Mouse (Mus musculus) 3134 (cell line): ENCODE data around the gene Gm10382.
A peak's percentile ranks its signal among the peaks of the same experiment; 100 is the strongest.

Experiments used
- DNase-seq: peaks from one replicate; pipeline ENCODE4 v3.0.0-alpha.2; 2011; ENCODE audit warnings: low spot score; ENCODE audit not compliant: insufficient read length; ENCODE audit errors: extremely low read depth

The Gm10382 gene

GRCm38 (mm10) chr5:125392618-125392976, 3.5 kb downstream of the Gm10382 start:
- DNase-seq = no peak

DNA sequence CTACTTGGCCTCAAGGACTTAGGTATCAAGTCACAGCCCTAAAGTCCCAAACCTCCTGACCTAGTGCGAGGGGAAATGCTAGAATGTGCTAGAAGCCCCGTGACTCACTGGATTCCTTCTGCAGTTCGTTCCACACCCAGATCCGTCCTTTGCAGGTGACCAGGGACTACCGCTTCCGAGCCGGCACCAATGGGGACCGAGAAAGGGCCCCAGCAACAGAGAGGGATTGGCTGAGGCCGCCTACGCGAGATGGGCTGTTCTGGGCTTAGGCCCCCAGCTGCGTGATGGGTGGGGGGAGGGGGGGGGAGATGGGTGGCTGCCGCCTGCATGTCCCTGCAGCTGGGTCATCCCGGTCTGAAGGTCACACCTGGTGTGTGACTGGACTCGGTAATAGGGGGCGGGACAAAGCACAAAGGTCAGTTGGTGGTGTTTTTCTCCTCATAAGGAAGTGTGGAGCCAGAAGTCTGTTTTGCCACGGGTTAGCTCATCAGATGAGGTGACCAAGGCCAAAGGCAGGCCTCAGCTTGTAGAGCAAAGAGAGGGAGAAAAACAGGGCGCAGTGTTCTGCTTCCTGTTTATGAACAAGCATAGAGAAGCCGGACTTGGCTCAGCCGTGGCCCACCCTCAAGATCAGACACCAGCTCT, 4.0 kb downstream of the Gm10382 start:
- peak; percentile 98 for DNase-seq

DNA sequence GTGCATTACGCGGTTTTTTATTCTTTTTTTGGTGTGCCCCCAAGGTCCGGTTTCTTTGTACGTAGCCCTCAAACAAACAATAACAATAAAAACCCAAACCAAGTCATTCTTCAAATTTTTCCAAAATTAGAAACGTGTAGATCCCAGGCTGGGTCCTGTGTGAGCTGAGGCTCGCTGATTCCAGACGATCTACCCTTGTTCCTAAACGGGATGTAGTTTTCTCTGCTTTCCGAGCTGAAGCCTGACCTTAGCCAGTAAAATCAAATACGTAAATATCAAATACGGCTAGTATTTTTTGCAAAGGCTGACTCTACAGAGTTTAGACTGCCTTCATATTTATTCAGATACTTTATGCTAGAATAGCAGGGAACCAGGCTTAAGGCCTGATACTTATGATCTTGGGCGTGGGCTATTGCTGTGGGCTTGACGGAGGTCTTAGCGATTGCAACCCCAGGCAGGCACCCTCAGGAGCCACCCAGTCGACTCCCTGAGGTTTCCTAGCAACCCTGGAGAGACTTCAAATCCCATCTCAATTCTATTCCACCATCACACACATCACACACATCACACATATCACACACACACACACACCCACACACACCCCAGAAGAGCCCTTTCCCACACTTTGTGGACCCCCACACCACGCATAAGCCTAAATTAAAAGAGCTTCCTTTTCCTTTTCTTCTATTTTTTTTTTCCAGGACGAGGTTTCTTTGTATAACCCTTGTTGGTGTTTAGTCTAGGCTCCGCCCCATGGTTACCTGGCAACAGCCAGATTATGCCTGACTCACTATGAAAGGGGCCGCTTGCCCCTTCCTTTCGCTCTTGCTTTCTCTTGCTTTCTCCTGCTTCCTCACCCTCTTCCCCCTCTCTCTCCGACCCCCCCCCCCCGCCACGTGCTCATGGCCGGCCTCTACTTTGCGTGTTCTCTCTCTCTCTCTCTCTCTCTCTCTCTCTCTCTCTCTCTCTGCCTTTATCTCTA, 4.8 kb downstream of the Gm10382 start:
- DNase-seq = peak; percentile 82

DNA sequence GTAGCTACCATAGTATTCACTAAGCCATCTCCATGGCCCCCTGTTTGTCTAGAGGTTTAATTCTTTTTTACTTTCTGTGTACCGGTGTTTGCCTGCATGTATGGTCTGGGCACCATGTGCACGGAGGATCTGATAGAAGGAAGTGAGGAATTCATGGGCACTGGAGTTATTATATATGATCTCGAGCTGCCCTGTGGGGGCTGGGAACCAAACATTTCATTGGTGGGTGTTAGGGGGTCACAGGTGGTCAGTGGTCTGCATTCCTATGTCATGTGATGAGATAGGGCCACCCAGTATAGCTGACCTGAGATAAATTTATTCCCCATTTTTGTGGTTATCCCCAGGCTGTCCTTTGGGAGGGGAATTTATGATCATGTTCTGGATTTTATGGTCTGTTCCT, 5.9 kb downstream of the Gm10382 start:
- DNase-seq = no peak

DNA sequence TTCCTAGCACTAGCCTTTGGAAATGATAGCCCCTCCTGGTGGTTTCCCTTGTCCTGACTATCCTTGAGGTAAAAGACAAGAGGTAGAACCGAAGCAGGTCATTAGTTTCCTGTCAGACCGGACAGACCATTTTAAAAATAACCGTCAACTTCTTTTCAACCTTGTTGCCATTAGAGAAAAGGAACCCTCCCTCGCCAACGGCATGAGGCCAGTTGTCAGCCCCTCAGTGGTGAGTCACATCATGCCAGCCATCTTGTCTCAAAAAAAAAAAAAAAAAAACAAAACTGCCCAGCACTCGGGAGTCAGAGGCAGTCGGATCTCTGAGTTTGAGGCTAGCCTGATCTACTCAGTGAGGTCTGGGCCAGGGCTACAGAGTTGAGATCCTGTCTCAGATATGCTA, 11.8 kb downstream of the Gm10382 start:
- peak; percentile 50 for DNase-seq

- DNase-seq = no peak
Observed at GRCm38 (mm10) chr5:125402476-125402875, 13.4 kb downstream of the Gm10382 start.

- DNase-seq = no peak
Observed at GRCm38 (mm10) chr5:125402991-125403390, 13.9 kb downstream of the Gm10382 start.

DNA sequence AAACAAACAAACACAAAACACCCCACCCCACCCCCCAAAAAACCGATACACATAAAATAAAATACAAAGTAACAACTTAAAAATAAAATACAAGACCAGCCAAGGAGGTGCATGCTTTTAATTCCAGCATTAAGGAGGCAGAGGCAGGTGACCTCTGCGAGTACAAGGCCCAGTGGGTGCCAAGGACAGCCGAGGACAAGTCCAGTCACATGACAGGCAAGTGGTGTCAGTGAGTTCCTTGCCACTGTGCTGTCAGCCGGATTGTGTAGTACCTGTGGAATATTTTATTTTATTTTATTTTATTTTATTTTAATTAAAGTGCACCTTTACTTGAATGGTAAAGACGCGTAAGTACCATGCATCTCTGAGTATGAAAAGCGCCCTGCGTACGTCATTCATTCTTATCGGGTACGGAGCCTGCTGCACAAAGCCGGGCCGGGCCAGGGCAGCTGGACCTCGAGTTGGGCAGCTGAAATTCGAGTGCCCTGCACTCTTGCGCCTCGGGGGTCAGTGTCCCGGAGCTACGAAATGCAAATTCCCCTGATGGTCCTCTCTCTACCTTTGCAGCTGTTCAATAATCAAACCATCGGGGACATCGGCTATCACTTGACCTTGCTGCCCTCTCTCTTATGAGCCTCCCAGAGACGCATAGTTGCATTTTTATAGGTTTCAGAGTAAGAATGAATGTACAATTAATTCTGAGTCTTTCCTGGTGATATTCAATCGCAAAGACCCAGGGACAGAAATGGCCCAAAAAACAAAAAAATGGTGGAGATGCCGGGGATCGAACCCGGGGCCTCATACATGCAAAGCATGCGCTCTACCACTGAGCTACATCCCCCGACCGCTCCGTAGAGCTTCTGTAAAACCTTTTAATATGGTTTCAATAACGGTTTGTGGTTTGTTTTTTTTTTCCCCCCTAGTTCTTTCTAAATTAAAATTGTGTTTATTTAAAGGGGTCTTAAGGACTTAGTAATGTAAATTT, 14.7 kb downstream of the Gm10382 start:
- DNase-seq = peak; percentile 58

GRCm38 (mm10) chr5:125404536-125404902, 15.4 kb downstream of the Gm10382 start:
- DNase-seq = no peak

DNA sequence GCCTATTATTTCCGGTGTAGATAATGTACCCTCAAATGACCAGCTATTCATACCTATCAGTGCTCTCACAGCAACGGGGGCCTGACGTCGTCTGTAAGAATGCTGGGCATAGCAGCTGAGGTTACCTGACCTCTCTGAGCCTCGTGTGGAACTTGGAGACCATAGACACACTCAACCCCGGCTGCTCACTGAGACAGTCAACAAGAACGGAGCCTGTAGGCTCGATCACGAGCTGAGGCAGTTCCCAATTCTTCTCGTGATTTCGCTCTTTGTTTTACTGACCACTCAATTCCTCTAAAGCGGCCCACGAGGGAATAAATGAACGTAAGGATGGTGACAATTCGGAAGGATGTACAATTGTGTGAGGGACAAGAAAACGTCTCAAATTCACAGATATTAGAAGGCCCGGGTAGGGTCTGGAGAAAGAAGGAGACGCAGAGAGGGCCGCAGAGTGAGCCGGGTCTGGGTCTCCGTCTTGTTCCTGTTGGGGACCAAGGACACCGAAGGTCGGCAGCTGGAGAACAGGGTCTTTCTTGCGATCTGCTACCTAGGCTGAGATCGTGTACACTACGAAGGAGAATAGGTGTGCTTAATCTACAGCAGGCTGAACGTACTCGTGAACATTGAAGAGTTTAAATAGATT, 15.9 kb downstream of the Gm10382 start:
- DNase-seq = peak; percentile 79

DNA sequence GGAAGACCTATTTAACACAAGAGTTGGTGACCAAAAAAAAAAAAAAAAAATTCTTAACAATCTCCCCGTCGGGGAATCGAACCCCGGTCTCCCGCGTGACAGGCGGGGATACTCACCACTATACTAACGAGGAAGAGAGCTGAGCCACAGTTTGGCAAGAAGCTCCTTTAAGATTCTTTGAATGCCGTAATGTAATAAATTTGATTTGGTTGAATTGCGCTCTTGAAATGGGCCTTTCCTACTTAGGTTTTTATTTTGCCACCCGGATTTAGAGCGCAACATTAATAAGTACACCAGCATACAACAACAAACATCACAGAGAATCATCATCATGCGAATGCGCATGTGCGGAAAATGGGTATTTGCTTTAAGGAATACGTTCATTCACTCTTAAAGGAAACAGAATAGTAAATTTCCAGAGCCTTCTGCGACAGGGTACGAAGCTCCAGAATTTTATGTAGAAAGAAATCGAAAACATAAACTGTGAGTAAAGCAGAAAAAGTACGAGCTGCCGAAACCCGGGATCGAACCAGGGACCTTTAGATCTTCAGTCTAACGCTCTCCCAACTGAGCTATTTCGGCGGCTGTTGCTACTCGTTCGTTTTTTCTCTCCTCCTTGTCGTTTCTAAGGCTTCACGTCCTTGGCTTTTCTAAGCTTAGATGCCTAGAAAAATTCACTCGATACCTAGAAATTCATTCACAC, 16.6 kb downstream of the Gm10382 start:
- peak; percentile 75 for DNase-seq

GRCm38 (mm10) chr5:125406322-125407016, 17.3 kb downstream of the Gm10382 start:
- DNase-seq = peak; percentile 69

DNA sequence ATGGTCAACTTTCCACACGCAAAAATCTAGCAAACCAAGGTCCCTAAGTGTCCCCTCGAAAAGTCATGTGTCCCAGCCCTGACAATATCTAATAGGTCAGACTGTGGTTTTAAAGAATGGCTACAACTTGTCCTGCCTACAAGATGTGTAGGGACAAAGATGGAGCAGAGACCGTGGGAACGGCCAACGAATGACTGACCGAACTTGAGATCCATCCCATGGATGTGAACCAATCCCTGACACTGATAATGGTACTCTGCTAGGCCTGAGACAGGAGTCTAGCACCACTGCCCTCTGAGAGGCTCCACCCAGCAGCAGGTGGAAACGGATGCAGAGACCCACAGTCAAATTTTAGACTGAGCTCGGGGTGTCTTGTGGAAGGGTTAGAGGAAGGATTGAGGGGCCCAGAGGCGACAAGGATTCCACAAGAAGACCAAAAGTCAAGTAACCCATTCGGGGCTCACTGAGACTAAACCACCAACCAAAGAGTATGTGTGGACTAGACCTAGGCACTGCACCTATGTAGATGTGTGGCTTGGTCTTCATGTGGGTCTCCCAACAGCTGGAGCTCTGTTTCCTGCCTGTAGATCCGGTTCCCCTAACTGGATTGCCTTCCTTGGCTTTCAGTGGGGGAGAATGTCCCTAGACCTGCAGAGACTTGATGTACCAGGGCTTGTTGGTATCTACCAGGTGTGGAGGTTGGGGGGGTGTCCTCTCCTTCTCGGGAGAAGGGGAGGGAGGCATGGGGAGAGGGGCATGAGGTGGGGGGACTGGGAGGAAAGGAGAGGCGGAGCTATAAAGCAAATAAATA, 18.1 kb downstream of the Gm10382 start:
- DNase-seq = no peak

GRCm38 (mm10) chr5:125407910-125408575, 18.9 kb downstream of the Gm10382 start:
- DNase-seq = no peak

DNA sequence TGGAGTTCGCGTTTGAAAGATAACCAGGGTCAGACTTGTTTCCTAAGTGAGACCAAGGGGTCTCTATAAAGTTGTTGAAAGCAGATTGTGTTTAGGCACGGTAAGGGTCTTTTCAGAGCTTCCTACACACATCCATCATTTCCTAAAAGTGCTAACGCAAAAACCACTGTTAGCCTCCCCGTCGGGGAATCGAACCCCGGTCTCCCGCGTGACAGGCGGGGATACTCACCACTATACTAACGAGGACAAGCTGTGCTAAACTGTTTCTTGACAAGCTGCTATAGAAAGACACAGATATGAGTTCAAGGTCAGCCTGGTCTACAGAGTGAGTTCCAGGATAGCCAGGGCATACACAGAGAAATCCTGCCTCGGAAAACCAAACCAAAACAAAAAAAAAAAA, 19.7 kb downstream of the Gm10382 start:
- DNase-seq = peak; percentile 86

GRCm38 (mm10) chr5:125409348-125410090, 20.4 kb downstream of the Gm10382 start:
- DNase-seq = peak; percentile 55

DNA sequence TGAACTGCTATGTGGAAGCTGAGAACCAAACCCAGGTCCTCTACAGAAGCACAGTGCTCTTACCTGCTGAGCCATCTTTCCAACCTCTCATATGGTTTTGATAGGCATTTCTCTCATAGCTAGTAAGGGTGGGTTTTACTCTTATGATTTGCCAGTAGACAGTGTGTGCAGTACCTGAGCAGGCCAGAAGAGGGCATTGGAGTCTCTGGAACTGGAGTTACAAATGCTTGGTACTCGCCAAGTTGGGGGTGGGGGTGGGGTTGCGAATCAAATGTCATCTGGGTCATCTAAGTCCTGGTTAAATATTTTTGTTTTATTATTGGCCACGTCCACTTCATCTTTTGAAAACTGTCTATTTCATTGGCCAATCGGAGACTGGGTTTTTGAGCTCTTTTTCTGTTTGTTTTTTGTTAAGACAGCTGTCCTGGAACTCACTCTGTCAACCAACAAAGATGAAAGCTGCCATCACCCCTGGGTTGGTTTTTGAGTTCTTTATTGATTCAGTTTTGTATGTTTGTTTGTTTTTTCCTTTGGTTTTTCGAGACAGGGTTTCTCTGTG, 22.9 kb downstream of the Gm10382 start:
- peak; percentile 50 for DNase-seq
